Mouse (Mus musculus): ENCODE measurements around the gene Krtap27-1. TPM values are rescaled to one million over a fixed set of nuclear protein-coding genes. Genes with fewer than 3 reads are reported as not detected.

Krtap27-1 gene
- not detected for total RNA-seq (2021)
- long read RNA-seq, experiment 1: 0 reads
- long read RNA-seq, experiment 2: 0 reads

GRCm38 (mm10) chr16:88671571-88671970 is at the start of gene Krtap27-1:
TSS of gene Krtap27-1 (minus strand) at chr16:88671671.
- DNase-seq: no peak
- intact Hi-C loops (cut with DNase I): no loop called here

- intact Hi-C loops (cut with DNase I): no loop called here
- DNase-seq: no peak
Observed at GRCm38 (mm10) chr16:88720031-88720430, 48.6 kb upstream of the Krtap27-1 start.

- no peak for DNase-seq
- intact Hi-C loops (cut with DNase I): no loop called here
Observed at GRCm38 (mm10) chr16:88716549-88716948, 45.1 kb upstream of the Krtap27-1 start.

- no peak for DNase-seq
- intact Hi-C loops (cut with DNase I): no loop called here
Observed at GRCm38 (mm10) chr16:88711245-88711644, 39.8 kb upstream of the Krtap27-1 start.

- no peak for DNase-seq
Observed at GRCm38 (mm10) chr16:88710757-88711156, 39.3 kb upstream of the Krtap27-1 start.

GRCm38 (mm10) chr16:88707496-88708012 is 36.1 kb upstream of the Krtap27-1 start, which contains the start of gene 2310061N02Rik:
TSS of gene 2310061N02Rik (minus strand) at chr16:88707962.
- no peak for DNase-seq
- intact Hi-C loops (cut with DNase I): no loop called here

More at GRCm38 (mm10) chr16:88710757-88711156, 39.3 kb upstream of the Krtap27-1 start:
- intact Hi-C loops (cut with DNase I): no loop called here

GRCm38 (mm10) chr16:88701072-88701864 is 29.8 kb upstream of the Krtap27-1 start:
- DNase-seq: no peak
- intact Hi-C loops (cut with DNase I): no loop called here

GRCm38 (mm10) chr16:88696256-88696655 is 24.8 kb upstream of the Krtap27-1 start:
- DNase-seq: no peak
- intact Hi-C loops (cut with DNase I): no loop called here

- no peak for DNase-seq
- intact Hi-C loops (cut with DNase I): no loop called here
Observed at GRCm38 (mm10) chr16:88681282-88681681, 9.8 kb upstream of the Krtap27-1 start.

GRCm38 (mm10) chr16:88679099-88679498 is 7.6 kb upstream of the Krtap27-1 start:
- intact Hi-C loops (cut with DNase I): no loop called here
- DNase-seq: no peak

GRCm38 (mm10) chr16:88657426-88657825 is 14.0 kb downstream of the Krtap27-1 start:
- intact Hi-C loops (cut with DNase I): no loop called here
- no peak for DNase-seq

- intact Hi-C loops (cut with DNase I): no loop called here
- DNase-seq: no peak
Observed at GRCm38 (mm10) chr16:88651952-88652351, 19.5 kb downstream of the Krtap27-1 start.

- intact Hi-C loops (cut with DNase I): no loop called here
- no peak for DNase-seq
Observed at GRCm38 (mm10) chr16:88651082-88651481, 20.4 kb downstream of the Krtap27-1 start.

GRCm38 (mm10) chr16:88647358-88647846 is 24.1 kb downstream of the Krtap27-1 start, which contains the start of gene Krtap26-1:
TSS of gene Krtap26-1 (minus strand) at chr16:88647796.
- no peak for DNase-seq
- intact Hi-C loops (cut with DNase I): no loop called here

GRCm38 (mm10) chr16:88646366-88647111 is 24.9 kb downstream of the Krtap27-1 start:
- DNase-seq: no peak
- intact Hi-C loops (cut with DNase I): no loop called here

GRCm38 (mm10) chr16:88640053-88640452 is 31.4 kb downstream of the Krtap27-1 start:
- DNase-seq: no peak
- intact Hi-C loops (cut with DNase I): no loop called here

- DNase-seq: peak in 1 of 2 experiments; percentile 24
- intact Hi-C loops (cut with DNase I): no loop called here
Observed at GRCm38 (mm10) chr16:88635142-88635541, 36.3 kb downstream of the Krtap27-1 start.

GRCm38 (mm10) chr16:88631474-88631873 is 40.0 kb downstream of the Krtap27-1 start:
- DNase-seq: no peak
- intact Hi-C loops (cut with DNase I): no loop called here

GRCm38 (mm10) chr16:88627566-88627965 is 43.9 kb downstream of the Krtap27-1 start, which contains the start of gene 2310079G19Rik:
TSS of gene 2310079G19Rik (minus strand) at chr16:88627666.
- intact Hi-C loops (cut with DNase I): no loop called here
- no peak for DNase-seq

All from heart, postnatal 14 days (tissue).